ENCODE assay signal across 15 mouse cellular contexts in the genomic region with DNA sequence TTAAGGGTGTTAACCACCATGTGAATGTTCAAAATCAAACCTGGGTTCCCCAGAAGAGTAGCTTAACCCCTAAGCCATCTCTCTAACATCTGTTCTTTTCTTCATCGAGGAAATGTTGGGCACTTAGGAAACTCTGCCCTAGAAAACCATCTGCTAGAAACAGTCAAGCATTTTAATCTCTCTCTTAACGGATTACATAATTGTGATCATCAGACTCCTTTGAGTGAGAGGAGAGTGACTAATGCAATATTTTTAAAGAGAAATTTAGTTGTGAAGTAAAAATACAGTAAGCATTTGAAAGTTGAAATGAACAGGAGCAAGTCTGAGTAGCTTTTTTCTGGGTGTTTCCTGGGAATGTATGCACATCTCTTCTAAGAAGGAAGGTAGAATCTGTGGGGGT.
"Had no signal": no experiment of that assay in that cellular context is flagged by ENCODE, and none has a peak within 500 bp of the region (broad histone marks: within the 10 kb centered on the region; RNA-seq: fewer than 3 reads in every experiment).

No protein-coding gene starts in this region.

- DNase-seq: kidney, adult 8-10 months; kidney, postnatal 25 days; lung, adult 2 months; lung, postnatal 36 days; spleen, adult 18-20 months; thymus, adult 2 months; thymus, postnatal 25 days had no signal

- H3K4me3 ChIP-seq: intestine, embryonic 15.5 days; limb, embryonic 10.5 days; liver, embryonic 15.5 days; midbrain, embryonic 13.5 days; myocyte; neural tube, embryonic 15.5 days had no signal

- H3K9ac ChIP-seq: intestine, embryonic 15.5 days; liver, embryonic 15.5 days; midbrain, embryonic 13.5 days; neural tube, embryonic 15.5 days had no signal

- H3K27ac ChIP-seq: intestine, embryonic 15.5 days; limb, embryonic 10.5 days; liver, embryonic 15.5 days; midbrain, embryonic 13.5 days; neural tube, embryonic 15.5 days had no signal

- H3K27me3 ChIP-seq: intestine, embryonic 15.5 days; liver, embryonic 15.5 days; midbrain, embryonic 13.5 days; neural tube, embryonic 15.5 days had no signal

- H3K4me1 ChIP-seq: intestine, embryonic 15.5 days; limb, embryonic 10.5 days; liver, embryonic 15.5 days; neural tube, embryonic 15.5 days had no signal

- H3K4me2 ChIP-seq: intestine, embryonic 15.5 days; liver, embryonic 11.5 days; liver, embryonic 15.5 days; midbrain, embryonic 13.5 days; neural tube, embryonic 15.5 days had no signal

- H3K9me3 ChIP-seq: intestine, embryonic 15.5 days; limb, embryonic 10.5 days; liver, embryonic 15.5 days; midbrain, embryonic 13.5 days had no signal

- ATAC-seq: intestine, embryonic 15.5 days; lung, postnatal 0 days; midbrain, embryonic 13.5 days had no signal

- H3K36me3 ChIP-seq: intestine, embryonic 15.5 days; limb, embryonic 10.5 days; liver, embryonic 15.5 days; midbrain, embryonic 13.5 days; neural tube, embryonic 15.5 days had no signal
